Mouse (Mus musculus) adrenal gland, adult 8-10 months (tissue): Measurements from ENCODE around the gene Prkag2. TPM values are rescaled to one million over a fixed set of nuclear protein-coding genes. Genes with fewer than 3 reads are reported as not detected.

Experiments
- DNase-seq: peaks from one replicate; pipeline ENCODE4 v3.0.0; 2022
- total RNA-seq, 4 experiments: library from RNA; stranded (reverse); gene quantifications; 2 replicates each; pipeline ENCODE4 v1.2.4; 2022

The Prkag2 gene
- total RNA-seq, 4 experiments from 2014 or later: 30.7 to 56.0 (median 42.9) TPM

- DNase-seq: peak; percentile 75
These were observed 191.4 kb downstream of the Prkag2 start for GRCm38 (mm10) chr5:24908820-24909716.

- peak; percentile 80 for DNase-seq
These were observed 192.2 kb downstream of the Prkag2 start for GRCm38 (mm10) chr5:24908141-24908819.

- no peak for DNase-seq
These were observed 192.7 kb downstream of the Prkag2 start for GRCm38 (mm10) chr5:24907737-24908136.

- DNase-seq: no peak
These were observed 193.6 kb downstream of the Prkag2 start for GRCm38 (mm10) chr5:24906844-24907243.

- DNase-seq: peak; percentile 29
These were observed 195.5 kb downstream of the Prkag2 start for GRCm38 (mm10) chr5:24904941-24905340.

GRCm38 (mm10) chr5:24904423-24904822, 196.0 kb downstream of the Prkag2 start:
- DNase-seq: no peak

- no peak for DNase-seq
These were observed 196.4 kb downstream of the Prkag2 start for GRCm38 (mm10) chr5:24904001-24904400.

- no peak for DNase-seq
These were observed 197.6 kb downstream of the Prkag2 start for GRCm38 (mm10) chr5:24902835-24903234.

GRCm38 (mm10) chr5:24895606-24896005, 204.8 kb downstream of the Prkag2 start:
- DNase-seq: no peak

GRCm38 (mm10) chr5:24894814-24895213, 205.6 kb downstream of the Prkag2 start:
- no peak for DNase-seq

- no peak for DNase-seq
These were observed 208.0 kb downstream of the Prkag2 start for GRCm38 (mm10) chr5:24892461-24892860.

- DNase-seq: no peak
These were observed 210.6 kb downstream of the Prkag2 start for GRCm38 (mm10) chr5:24889860-24890259.

- no peak for DNase-seq
These were observed 211.4 kb downstream of the Prkag2 start for GRCm38 (mm10) chr5:24888874-24889591.

GRCm38 (mm10) chr5:24887271-24887670, 213.2 kb downstream of the Prkag2 start:
- DNase-seq: no peak

- no peak for DNase-seq
These were observed 221.7 kb downstream of the Prkag2 start for GRCm38 (mm10) chr5:24878713-24879112.

GRCm38 (mm10) chr5:24877836-24878624, 222.4 kb downstream of the Prkag2 start:
- DNase-seq: no peak

- DNase-seq: no peak
These were observed 223.8 kb downstream of the Prkag2 start for GRCm38 (mm10) chr5:24876653-24877052.

- no peak for DNase-seq
These were observed 226.3 kb downstream of the Prkag2 start for GRCm38 (mm10) chr5:24874111-24874510.

- DNase-seq: no peak
These were observed 227.2 kb downstream of the Prkag2 start for GRCm38 (mm10) chr5:24873221-24873620.

- peak; percentile 36 for DNase-seq
These were observed 229.2 kb downstream of the Prkag2 start for GRCm38 (mm10) chr5:24871276-24871675.

GRCm38 (mm10) chr5:24869796-24870289, 230.6 kb downstream of the Prkag2 start:
- DNase-seq: no peak

- DNase-seq: no peak
These were observed 236.6 kb downstream of the Prkag2 start for GRCm38 (mm10) chr5:24863804-24864203.
